Mouse (Mus musculus) embryonic fibroblast, embryonic 13.5 days (primary cell): ENCODE data around the gene Golga5. TPM values are rescaled to one million over a fixed set of nuclear protein-coding genes. Genes with fewer than 3 reads are reported as not detected.
A peak's percentile ranks its signal among the peaks of the same experiment; 100 is the strongest.
"Not testable (repeated sequence)": the region's sequence is repeated elsewhere in the genome, so short reads cannot be mapped to it uniquely, and the experiment has no call there.

Experiments used
- H3K27ac ChIP-seq: 2 replicates; pipeline ENCODE4 v1.5.1; 2012; ENCODE audit warnings: low read length, control low read depth, inconsistent platforms; ENCODE audit not compliant: insufficient read depth
- H3K4me1 ChIP-seq: 2 replicates; pipeline ENCODE4 v1.6.1; 2011; ENCODE audit warnings: low read length; ENCODE audit not compliant: control insufficient read depth, insufficient read depth
- H3K4me3 ChIP-seq: 2 replicates; pipeline ENCODE4 v1.5.1; 2011; ENCODE audit warnings: mild to moderate bottlenecking, control low read depth, low read length; ENCODE audit not compliant: insufficient read depth
- CTCF ChIP-seq: IDR thresholded peaks from 2 replicates; pipeline ENCODE4 v1.5.1; 2011; ENCODE audit warnings: mild to moderate bottlenecking, control low read depth, low read length, moderate library complexity, borderline replicate concordance; ENCODE audit not compliant: insufficient read depth
- POLR2A ChIP-seq: IDR thresholded peaks from 2 replicates; pipeline ENCODE4 v1.6.1; 2011; ENCODE audit warnings: low read depth, mild to moderate bottlenecking, control low read depth, low read length, moderate library complexity
- polyA plus RNA-seq: library from polyadenylated mRNA; stranded (reverse); fragments of >200 nt; gene quantifications from 2 replicates; pipeline ENCODE4 v1.2.4, GENCODE M21; 2011; ENCODE audit warnings: low read depth; ENCODE audit not compliant: missing spikeins, insufficient read length

Gene Golga5
- polyA plus RNA-seq, 1 experiment, result 40.6 TPM

GRCm38 (mm10) chr12:102480481-102480880 lies 11.5 kb downstream of the Golga5 start:
- Histone ChIP-seq H3K27ac (no peak overlapping the region), H3K4me1 (no peaks in the 10 kb centered on the region), H3K4me3 (no peak overlapping the region)
- TF ChIP-seq CTCF (no peak), POLR2A (no peak)

- Histone ChIP-seq H3K4me1 (no peaks in the 10 kb centered on the region), H3K27ac (no peak overlapping the region), H3K4me3 (no peak overlapping the region)
- TF ChIP-seq POLR2A (no peak), CTCF (no peak)
Observed at GRCm38 (mm10) chr12:102484946-102485345, 16.0 kb downstream of the Golga5 start.

GRCm38 (mm10) chr12:102491911-102492310 lies 23.0 kb downstream of the Golga5 start:
- TF ChIP-seq CTCF, result no peak
- no peak for TF ChIP-seq POLR2A
- no peaks in the 10 kb centered on the region for H3K4me1 ChIP-seq
- no peak overlapping the region for H3K27ac ChIP-seq
- no peak overlapping the region for H3K4me3 ChIP-seq

DNA sequence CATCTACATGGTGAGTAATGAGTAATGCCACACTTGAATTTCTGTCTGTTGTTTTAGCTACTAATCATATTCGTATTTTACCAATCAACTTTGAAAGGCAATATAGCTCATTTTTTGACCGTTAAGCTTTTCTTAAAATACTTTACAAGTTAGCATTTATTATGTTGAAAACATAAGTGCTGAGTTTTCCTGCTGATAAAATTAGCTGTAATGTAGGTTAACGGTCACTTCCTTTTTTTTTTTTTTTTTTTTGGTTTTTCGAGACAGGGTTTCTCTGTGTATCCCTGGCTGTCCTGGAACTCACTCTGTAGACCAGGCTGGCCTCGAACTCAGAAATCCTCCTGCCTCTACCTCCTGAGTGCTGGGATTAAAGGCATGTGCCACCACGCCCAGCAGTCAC lies 26.8 kb downstream of the Golga5 start:
- not testable (repeated sequence) for H3K4me1 ChIP-seq, H3K27ac ChIP-seq, H3K4me3 ChIP-seq

DNA sequence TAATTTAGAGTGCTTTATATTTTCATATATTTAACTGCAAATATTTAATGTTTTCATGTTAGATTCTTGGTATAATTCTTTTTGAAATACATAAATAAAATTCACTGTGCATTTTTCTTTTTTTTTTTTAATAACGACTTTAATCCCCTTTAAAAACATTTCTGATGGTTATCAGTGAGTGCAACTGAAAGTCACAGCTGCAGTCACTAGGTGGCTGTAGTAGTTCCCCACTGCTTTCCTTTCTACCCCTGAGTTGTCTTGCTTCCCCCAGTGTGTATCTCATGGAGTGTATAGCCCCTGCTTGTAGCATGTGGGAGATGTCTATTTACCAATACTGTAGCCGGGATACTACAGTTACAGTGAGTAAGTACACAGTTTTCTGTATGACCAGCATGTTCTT lies 29.0 kb downstream of the Golga5 start:
- TF ChIP-seq CTCF (no peak), POLR2A (no peak)

GRCm38 (mm10) chr12:102498726-102499125 lies 29.8 kb downstream of the Golga5 start:
- peak overlapping the region; percentile 75 for H3K27ac ChIP-seq
- H3K4me3 ChIP-seq, result no peak overlapping the region
- H3K4me1 ChIP-seq, result peaks cover 9% of the 10 kb centered on the region; the same call in 1 of the 2 replicates
- TF ChIP-seq CTCF, result no peak
- TF ChIP-seq POLR2A, result no peak

More for the DNA sequence above, 29.0 kb downstream of the Golga5 start:
- Histone ChIP-seq H3K4me3 (no peak overlapping the region), H3K4me1 (peaks cover 9% of the 10 kb centered on the region; the same call in 1 of the 2 replicates), H3K27ac (peak overlapping the region; percentile 75)

- H3K27ac ChIP-seq, result no peak overlapping the region
- no peak for TF ChIP-seq CTCF
- TF ChIP-seq POLR2A, result no peak
- H3K4me3 ChIP-seq, result no peak overlapping the region
- peaks cover 9% of the 10 kb centered on the region; the same call in 1 of the 2 replicates for H3K4me1 ChIP-seq
Observed at GRCm38 (mm10) chr12:102499210-102499609, 30.3 kb downstream of the Golga5 start.

GRCm38 (mm10) chr12:102499723-102500122 lies 30.8 kb downstream of the Golga5 start:
- Histone ChIP-seq H3K4me1 (peaks cover 9% of the 10 kb centered on the region; the same call in 1 of the 2 replicates), H3K4me3 (no peak overlapping the region), H3K27ac (no peak overlapping the region)
- TF ChIP-seq CTCF, result no peak
- TF ChIP-seq POLR2A, result no peak

DNA sequence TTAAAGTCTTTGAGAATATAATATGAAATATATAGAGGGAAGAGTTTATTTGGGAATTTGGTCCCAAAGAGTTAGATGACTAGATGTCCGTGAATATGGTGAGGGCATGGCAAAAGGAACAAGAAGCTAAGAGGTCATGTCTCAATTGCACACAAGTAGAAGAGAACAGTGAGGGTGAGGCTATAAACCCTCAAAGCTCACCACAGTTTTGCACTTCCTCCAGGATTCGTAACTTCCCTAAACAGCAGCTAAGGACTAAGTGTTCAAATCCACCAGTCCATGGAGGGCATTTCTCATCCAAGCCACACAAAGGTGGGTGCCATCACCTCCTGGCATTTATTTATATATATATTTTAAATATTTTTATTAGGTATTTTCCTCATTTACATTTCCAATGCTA lies 32.1 kb downstream of the Golga5 start:
- no peak overlapping the region for H3K4me3 ChIP-seq
- H3K4me1 ChIP-seq, result peaks cover 9% of the 10 kb centered on the region; the same call in 1 of the 2 replicates
- H3K27ac ChIP-seq, result no peak overlapping the region
- TF ChIP-seq POLR2A, result no peak
- no peak for TF ChIP-seq CTCF

DNA sequence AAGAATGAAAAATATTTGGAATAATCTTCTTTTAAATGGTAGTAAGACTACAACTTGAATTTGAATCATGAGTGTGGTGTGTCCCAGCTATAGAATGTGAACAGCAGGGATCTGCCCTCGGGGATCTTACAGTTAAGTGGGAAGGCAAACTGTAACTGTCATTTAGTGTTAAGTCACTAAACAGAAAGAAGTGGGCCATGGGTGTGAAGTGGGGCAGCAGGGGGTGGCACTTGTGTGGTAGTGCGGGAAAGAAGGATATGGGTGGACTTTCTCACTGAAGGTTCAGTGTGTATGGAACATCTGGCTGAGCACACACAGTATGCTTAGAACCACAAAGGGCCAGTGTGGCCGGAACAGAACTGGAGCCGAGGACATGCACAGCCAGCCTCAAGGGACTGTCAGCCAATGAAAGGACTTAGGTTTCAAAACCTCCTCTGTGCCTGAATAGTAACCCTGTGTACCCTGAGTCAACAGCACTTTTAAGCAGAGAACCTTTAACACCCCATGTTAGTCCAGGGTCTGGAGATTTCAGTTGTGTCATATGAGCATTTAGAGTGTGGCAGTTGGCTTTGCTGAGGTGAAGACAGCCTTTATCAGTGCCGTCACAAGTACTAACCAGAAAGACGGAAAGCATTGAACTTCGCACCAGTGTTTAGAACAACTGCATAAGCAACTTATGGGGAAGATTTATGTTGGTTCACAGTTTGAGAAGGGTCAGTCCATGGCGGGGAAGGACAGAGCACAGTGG lies 33.1 kb downstream of the Golga5 start:
- Histone ChIP-seq H3K4me3 (no peak overlapping the region), H3K27ac (no peak overlapping the region), H3K4me1 (peaks cover 9% of the 10 kb centered on the region; the same call in 1 of the 2 replicates)
- TF ChIP-seq CTCF (no peak), POLR2A (no peak)
